Mouse (Mus musculus) heart, postnatal 0 days (tissue): ENCODE results near the gene Surf1. TPM values are rescaled to one million over a fixed set of nuclear protein-coding genes. Genes with fewer than 3 reads are reported as not detected.
A peak's percentile ranks its signal among the peaks of the same experiment; 100 is the strongest.

Experiments
- ATAC-seq: fragments of 200-750 bp; cut with Nextera tagmentation; 2 replicates; pipeline ENCODE4 v1.8.0; 2017; ENCODE audit warnings: low read depth, moderate number of reproducible peaks, moderate library complexity; ENCODE audit not compliant: insufficient read depth
- DNase-seq: peaks from one replicate; pipeline ENCODE4 v3.0.0-alpha.2; 2016; ENCODE audit warnings: low spot score
- H3K27ac ChIP-seq: fragments of 300-500 bp; sonication (generic); 2 replicates; pipeline ENCODE4 v1.5.1; 2014; ENCODE audit warnings: low read depth, mild to moderate bottlenecking
- H3K27me3 ChIP-seq: fragments of 300-500 bp; sonication (generic); 2 replicates; pipeline ENCODE4 v1.6.1; 2014; ENCODE audit warnings: low read length, mixed read lengths; ENCODE audit not compliant: control insufficient read depth, insufficient read depth
- H3K36me3 ChIP-seq: fragments of 300-500 bp; sonication (generic); replicated peaks from 2 replicates; pipeline ENCODE4 v1.6.1; 2014; ENCODE audit warnings: low read length, mixed read lengths; ENCODE audit not compliant: control insufficient read depth, insufficient read depth
- H3K4me1 ChIP-seq: fragments of 300-500 bp; sonication (generic); 2 replicates; pipeline ENCODE4 v1.6.1; 2014; ENCODE audit warnings: antibody characterized with exemption; ENCODE audit not compliant: control insufficient read depth, insufficient read depth
- H3K4me2 ChIP-seq: fragments of 300-500 bp; sonication (generic); 2 replicates; pipeline ENCODE4 v1.6.1; 2014; ENCODE audit warnings: low read depth, mild to moderate bottlenecking, low read length, moderate library complexity
- H3K4me3 ChIP-seq: fragments of 300-500 bp; sonication (generic); 2 replicates; pipeline ENCODE4 v1.5.1; 2014; ENCODE audit warnings: low read depth, low read length
- H3K9ac ChIP-seq: fragments of 300-500 bp; sonication (generic); replicated peaks from 2 replicates; pipeline ENCODE4 v1.6.1; 2014; ENCODE audit warnings: low read depth, low read length, mixed read lengths
- H3K9me3 ChIP-seq: fragments of 300-500 bp; sonication (generic); replicated peaks from 2 replicates; pipeline ENCODE4 v1.6.1; 2016; ENCODE audit warnings: low read length; ENCODE audit not compliant: control insufficient read depth
- CTCF ChIP-seq: IDR thresholded peaks from 2 replicates; pipeline ENCODE4 v1.5.1; 2016; ENCODE audit warnings: antibody characterized with exemption, control low read depth, low read depth
- EP300 ChIP-seq: IDR thresholded peaks from 2 replicates; pipeline ENCODE4 v1.6.1; 2016; ENCODE audit warnings: antibody characterized with exemption, low read depth
- WGBS: fragments of 180-500 bp; shearing (Covaris S2); extraction: QIAGEN DNeasy Blood & Tissue Kit; methylation state at CpG from one replicate; pipeline ENCODE4 v1.1.7; 2014; 5-methylcytosine and 5-hydroxymethylcytosine counted together
- polyA plus RNA-seq: library from polyadenylated mRNA; unstranded; fragments of >200 nt; fragmentation: Nextera tagmentation; extraction: Ambion mirVana; gene quantifications from 2 replicates; pipeline ENCODE4 v1.2.1, GENCODE M21; 2015
- total RNA-seq: library from RNA; depleted of rRNA; stranded (reverse); fragments of >200 nt; gene quantifications from 2 replicates; pipeline ENCODE4 v1.2.3, GENCODE M21; 2014; ENCODE audit warnings: low replicate concordance; rRNA removed

Gene Surf1
- 32.9 and 42.7 TPM in 2 replicates for total RNA-seq
- polyA plus RNA-seq, result 41.4 and 44.3 TPM in 2 replicates

- peak within 1 kb of the TSS; percentile 72 for H3K27ac ChIP-seq
- peak within 1 kb of the TSS; percentile 80 for H3K9ac ChIP-seq
- DNase-seq (peak; percentile 70), ATAC-seq (peak; percentile 73)
- H3K4me1 ChIP-seq, result peaks cover 25% of the 10 kb centered on the region
- TF ChIP-seq EP300 (no peak), CTCF (peak; percentile 1; the same call in 1 of the 2 replicates)
- H3K4me3 ChIP-seq, result peak within 1 kb of the TSS; percentile 79
- peaks cover 63% of the 10 kb centered on the region for H3K36me3 ChIP-seq
- H3K9me3 ChIP-seq, result no peaks in the 10 kb centered on the region
- 2% methylated on average over 45 of the region's 47 CpGs for WGBS
- no peaks in the 10 kb centered on the region for H3K27me3 ChIP-seq
- peak within 1 kb of the TSS; percentile 93 for H3K4me2 ChIP-seq
These were observed at the start of gene Surf1, which contains the start of gene Surf2 for GRCm38 (mm10) chr2:26915927-26916728. Surf1 (minus strand) TSS chr2:26916530. Surf2 (plus strand) TSS chr2:26916367.

- DNase-seq (no peak), ATAC-seq (no peak)
- TF ChIP-seq EP300 (no peak), CTCF (no peak)
- H3K4me2 ChIP-seq, result peak overlapping the region; percentile 89
- H3K4me3 ChIP-seq, result peak overlapping the region; percentile 79
- peak overlapping the region; percentile 77 for H3K9ac ChIP-seq
- H3K36me3 ChIP-seq, result peaks cover 15% of the 10 kb centered on the region
- WGBS, result 16% methylated on average over 14 of the region's 14 CpGs
- peak overlapping the region; percentile 96 for H3K27ac ChIP-seq
- no peaks in the 10 kb centered on the region for H3K27me3 ChIP-seq
- no peaks in the 10 kb centered on the region for H3K9me3 ChIP-seq
- H3K4me1 ChIP-seq, result peaks cover 16% of the 10 kb centered on the region
These were observed 48.5 kb upstream of the Surf1 start for GRCm38 (mm10) chr2:26964724-26965370.

- WGBS, result under 1% methylated on average over 50 of the region's 50 CpGs
- H3K27ac ChIP-seq, result peak within 1 kb of the TSS; percentile 96
- H3K4me3 ChIP-seq, result peak within 1 kb of the TSS; percentile 79
- H3K9ac ChIP-seq, result peak within 1 kb of the TSS; percentile 77
- H3K9me3 ChIP-seq, result no peaks in the 10 kb centered on the region
- peaks cover 16% of the 10 kb centered on the region for H3K4me1 ChIP-seq
- DNase-seq (peak; percentile 93), ATAC-seq (peak; percentile 94)
- H3K27me3 ChIP-seq, result no peaks in the 10 kb centered on the region
- no peak for TF ChIP-seq CTCF
- no peak; the same call in 1 of the 2 replicates for TF ChIP-seq EP300
- H3K4me2 ChIP-seq, result peak within 1 kb of the TSS; percentile 89
- peaks cover 20% of the 10 kb centered on the region for H3K36me3 ChIP-seq
These were observed 47.8 kb upstream of the Surf1 start, which contains the start of gene Rexo4 for GRCm38 (mm10) chr2:26963923-26964723. Rexo4 (minus strand) TSS chr2:26964386.

- Histone ChIP-seq H3K27me3 (no peaks in the 10 kb centered on the region), H3K4me3 (no peak overlapping the region), H3K27ac (no peak overlapping the region), H3K4me1 (peaks cover 16% of the 10 kb centered on the region), H3K4me2 (no peak overlapping the region), H3K9me3 (no peaks in the 10 kb centered on the region), H3K9ac (no peak overlapping the region), H3K36me3 (peaks cover 50% of the 10 kb centered on the region)
- peak; percentile 45 for TF ChIP-seq CTCF
- no peak for TF ChIP-seq EP300
- whole genome bisulfite sequencing, result 72% methylated on average over 4 of the region's 4 CpGs
- ATAC-seq (no peak), DNase-seq (no peak)
These were observed 44.4 kb upstream of the Surf1 start for GRCm38 (mm10) chr2:26960756-26961155.

- no peak for TF ChIP-seq EP300
- TF ChIP-seq CTCF, result no peak
- no peak for ATAC-seq
- Histone ChIP-seq H3K27me3 (no peaks in the 10 kb centered on the region), H3K36me3 (peaks cover 80% of the 10 kb centered on the region), H3K27ac (no peak overlapping the region), H3K4me2 (no peak overlapping the region), H3K9ac (no peak overlapping the region), H3K4me3 (no peak overlapping the region), H3K9me3 (no peaks in the 10 kb centered on the region), H3K4me1 (no peaks in the 10 kb centered on the region)
- DNase-seq, result no peak
- WGBS, result 83% methylated on average over 2 of the region's 2 CpGs
These were observed 41.1 kb upstream of the Surf1 start for GRCm38 (mm10) chr2:26957488-26957859.
